In the genomic region with DNA sequence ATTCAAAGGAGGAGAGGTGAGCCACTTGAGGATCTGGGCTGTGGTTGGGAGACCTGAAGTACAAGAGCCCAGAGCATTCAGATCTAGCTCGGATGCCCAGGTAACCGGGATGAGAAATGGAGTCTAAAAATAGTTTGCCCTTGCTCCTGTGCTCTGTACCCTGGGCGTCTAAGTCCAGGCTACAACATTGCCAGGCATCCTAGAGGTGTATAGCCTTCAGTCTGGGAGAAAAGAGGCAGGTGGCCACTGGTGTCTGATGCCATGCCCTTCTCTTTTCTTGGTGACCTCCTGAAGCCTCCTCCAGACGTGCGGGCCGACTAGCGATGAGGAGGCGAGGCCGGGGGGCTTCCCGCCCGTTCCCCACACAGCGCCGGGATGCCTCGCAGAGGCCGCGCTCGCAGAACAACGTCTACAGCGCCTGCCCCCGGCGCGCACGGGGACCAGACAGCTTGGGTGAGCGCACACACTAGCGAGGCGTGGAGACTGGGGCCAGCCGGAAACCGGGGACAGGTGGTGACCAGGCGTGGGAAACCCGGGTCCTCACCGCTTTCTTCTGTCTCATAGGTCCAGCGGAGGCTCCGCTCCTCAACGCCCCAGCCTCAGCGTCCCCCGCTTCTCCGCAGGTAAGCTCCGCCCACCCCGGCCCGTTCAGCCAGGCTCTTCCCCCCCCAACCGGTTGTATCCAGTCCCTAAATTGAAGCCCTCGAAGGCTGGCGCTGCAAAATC, we compare ENCODE assay signal across 10 mouse cellular contexts. TPM values are rescaled to one million over a fixed set of nuclear protein-coding genes. Genes with fewer than 3 reads are reported as not detected.
DNase-seq lines count a peak whose midpoint lies in the region; ATAC-seq and TF ChIP-seq lines count a peak whose summit lies in the region.
"Had no signal": no experiment of that assay in that cellular context is flagged by ENCODE, and none has a peak within 500 bp of the region (broad histone marks: within the 10 kb centered on the region; RNA-seq: fewer than 3 reads in every experiment).

No protein-coding gene starts in this region.

- peak; percentile 12 for DNase-seq in gastrocnemius, postnatal 10 days
- DNase-seq in gastrocnemius, postnatal 25 days: no peak

- H3K4me2 ChIP-seq in embryonic facial prominence, embryonic 13.5 days: peak overlapping the region; percentile 92
- peak overlapping the region; percentile 56 for H3K4me2 ChIP-seq in liver, embryonic 16.5 days (ENCODE audit: low read depth, low read length)
- H3K4me2 ChIP-seq in neural tube, embryonic 14.5 days (ENCODE audit: low read depth, low read length): peak overlapping the region; percentile 62

- H3K36me3 ChIP-seq in ES-Bruce4 (ENCODE audit: control insufficient read depth, insufficient read depth, low read length, poor library complexity, severe bottlenecking): no peaks in the 10 kb centered on the region
- H3K36me3 ChIP-seq in embryonic facial prominence, embryonic 13.5 days: no peaks in the 10 kb centered on the region
- no peaks in the 10 kb centered on the region for H3K36me3 ChIP-seq in liver, embryonic 16.5 days (ENCODE audit: control insufficient read depth, insufficient read depth)
- no peaks in the 10 kb centered on the region for H3K36me3 ChIP-seq in neural tube, embryonic 14.5 days (ENCODE audit: control insufficient read depth, insufficient read depth, low read length)

- no peak overlapping the region for H3K27ac ChIP-seq in ES-Bruce4 (ENCODE audit: insufficient read depth, low read length)
- no peak overlapping the region for H3K27ac ChIP-seq in embryonic facial prominence, embryonic 13.5 days
- H3K27ac ChIP-seq in liver, embryonic 16.5 days (ENCODE audit: low read length): no peak overlapping the region
- H3K27ac ChIP-seq in neural tube, embryonic 14.5 days (ENCODE audit: low read depth, low read length): no peak overlapping the region

- H3K4me1 ChIP-seq in ES-Bruce4 (ENCODE audit: control insufficient read depth, insufficient read depth, low read length): no peaks in the 10 kb centered on the region
- H3K4me1 ChIP-seq in embryonic facial prominence, embryonic 13.5 days: peaks cover 8% of the 10 kb centered on the region; the same call in 1 of the 2 replicates
- H3K4me1 ChIP-seq in liver, embryonic 16.5 days (ENCODE audit: control insufficient read depth, low read depth, low read length): no peaks in the 10 kb centered on the region
- peaks cover 3% of the 10 kb centered on the region; the same call in 1 of the 2 replicates for H3K4me1 ChIP-seq in neural tube, embryonic 14.5 days (ENCODE audit: control insufficient read depth, insufficient read depth, low read length)

- no peak for TF ChIP-seq CTCF in ES-Bruce4 (IDR thresholded peaks at IDR 0.05; ENCODE audit: low read depth, low read length)

- no peak for TF ChIP-seq POLR2A in ES-Bruce4 (IDR thresholded peaks at IDR 0.05; ENCODE audit: insufficient read depth, low read length)

- 3% methylated on average over 41 of the region's 43 CpGs for WGBS in embryonic facial prominence, embryonic 13.5 days
- WGBS in liver, embryonic 16.5 days (ENCODE audit: insufficient replicate concordance): 2% methylated on average over 43 of the region's 43 CpGs
- 3% methylated on average over 43 of the region's 43 CpGs for WGBS in neural tube, embryonic 14.5 days

- H3K27me3 ChIP-seq in ES-Bruce4 (ENCODE audit: control insufficient read depth, insufficient read depth, low read length, poor library complexity, severe bottlenecking): peaks cover 5% of the 10 kb centered on the region
- H3K27me3 ChIP-seq in embryonic facial prominence, embryonic 13.5 days: peaks cover 31% of the 10 kb centered on the region
- H3K27me3 ChIP-seq in liver, embryonic 16.5 days (ENCODE audit: control insufficient read depth, insufficient read depth, low read depth, low read length): peaks cover 21% of the 10 kb centered on the region
- no peaks in the 10 kb centered on the region for H3K27me3 ChIP-seq in neural tube, embryonic 14.5 days (ENCODE audit: control insufficient read depth, insufficient read depth, low read length)
- H3K27me3 ChIP-seq: Patski had no signal

- no peak for TF ChIP-seq EP300 in ES-Bruce4 (IDR thresholded peaks at IDR 0.05; ENCODE audit: insufficient read depth, low read depth, low read length)

- ATAC-seq in embryonic facial prominence, embryonic 13.5 days (ENCODE audit: insufficient number of reproducible peaks, insufficient read depth, low FRiP score, low TSS enrichment, low read depth): peak; percentile 63; the same call in 1 of the 2 replicates
- ATAC-seq in inflammation-experienced regulatory T-cells, adult 6 months: peak; percentile 67
- no peak for ATAC-seq in liver, embryonic 16.5 days (ENCODE audit: low read depth)
- ATAC-seq in neural tube, embryonic 14.5 days (ENCODE audit: low read depth): peak; percentile 71; the same call in 1 of the 2 replicates
- ATAC-seq in monocyte, adult 5-6 weeks (replicated peaks; ENCODE audit: insufficient number of reproducible peaks, low FRiP score, low TSS enrichment, poor library complexity, severe bottlenecking): no peak
- ATAC-seq: Patski had no signal

- H3K9ac ChIP-seq in ES-Bruce4 (ENCODE audit: low read depth, poor library complexity, severe bottlenecking): peak overlapping the region; percentile 17; the same call in 1 of the 2 replicates
- peak overlapping the region; percentile 65 for H3K9ac ChIP-seq in embryonic facial prominence, embryonic 13.5 days
- H3K9ac ChIP-seq in liver, embryonic 16.5 days (ENCODE audit: low read depth, low read length): no peak overlapping the region
- H3K9ac ChIP-seq in neural tube, embryonic 14.5 days (replicated peaks; ENCODE audit: low read depth, low read length): peak overlapping the region; percentile 43

- no peaks in the 10 kb centered on the region for H3K9me3 ChIP-seq in ES-Bruce4 (replicated peaks; ENCODE audit: control insufficient read depth, insufficient read depth, low read length, poor library complexity, severe bottlenecking)
- H3K9me3 ChIP-seq in embryonic facial prominence, embryonic 13.5 days: no peaks in the 10 kb centered on the region
- no peaks in the 10 kb centered on the region for H3K9me3 ChIP-seq in liver, embryonic 16.5 days (replicated peaks; ENCODE audit: control insufficient read depth, low read length)
- H3K9me3 ChIP-seq in neural tube, embryonic 14.5 days (ENCODE audit: control insufficient read depth, low read length): no peaks in the 10 kb centered on the region

- peak overlapping the region; percentile 54 for H3K4me3 ChIP-seq in ES-Bruce4 (ENCODE audit: low read depth, low read length)
- peak overlapping the region; percentile 49 for H3K4me3 ChIP-seq in embryonic facial prominence, embryonic 13.5 days
- H3K4me3 ChIP-seq in liver, embryonic 16.5 days (ENCODE audit: low read depth, low read length): peak overlapping the region; percentile 38
- peak overlapping the region; percentile 36 for H3K4me3 ChIP-seq in neural tube, embryonic 14.5 days (ENCODE audit: low read depth, low read length)

RNA-seq across cellular contexts. Expression of gene Il24, which starts 9.2 kb away (rescaled TPM):
- not detected for total RNA-seq in gastrocnemius, postnatal 10 days (2021)
- total RNA-seq in gastrocnemius, postnatal 25 days (2021): not detected
- not detected in 2 replicates for polyA plus RNA-seq in ES-Bruce4 (2011; ENCODE audit: insufficient read depth, insufficient read length, low read depth, missing spikeins)
- polyA plus RNA-seq in embryonic facial prominence, embryonic 13.5 days (2015; fragmentation: Nextera tagmentation; extraction: Ambion mirVana): 0.18 TPM in 1 of 2 replicates, not detected in the other
- polyA plus RNA-seq in inflammation-experienced regulatory T-cells, adult 6 months (2017; shearing (Covaris generic)): not detected
- not detected in 2 replicates for polyA plus RNA-seq in liver, embryonic 16.5 days (2015; fragmentation: Nextera tagmentation; extraction: Ambion mirVana)
- polyA plus RNA-seq in neural tube, embryonic 14.5 days (2014; fragmentation: Nextera tagmentation; extraction: Ambion mirVana): not detected in 2 replicates
- total RNA-seq in monocyte, adult 5-6 weeks (2017): not detected in 3 replicates
- total RNA-seq: left cerebral cortex, postnatal 10 days had no signal

RNA-seq across cellular contexts. Expression of gene Fcmr, which starts 12.6 kb away (rescaled TPM):
- under 1 TPM in 1 of 2 experiments, not detected in 1; 0.38 TPM for total RNA-seq in gastrocnemius, postnatal 10 days (2021)
- not detected for total RNA-seq in gastrocnemius, postnatal 25 days (2021)
- not detected in 2 replicates for polyA plus RNA-seq in ES-Bruce4 (2011; ENCODE audit: insufficient read depth, insufficient read length, low read depth, missing spikeins)
- polyA plus RNA-seq in embryonic facial prominence, embryonic 13.5 days (2015; fragmentation: Nextera tagmentation; extraction: Ambion mirVana): not detected in 2 replicates
- polyA plus RNA-seq in inflammation-experienced regulatory T-cells, adult 6 months (2017; shearing (Covaris generic)): 1 to 10 TPM in 2 of 3 experiments, not detected in 1; 2.2 to 2.7 TPM
- polyA plus RNA-seq in liver, embryonic 16.5 days (2015; fragmentation: Nextera tagmentation; extraction: Ambion mirVana): not detected in 2 replicates
- polyA plus RNA-seq in neural tube, embryonic 14.5 days (2014; fragmentation: Nextera tagmentation; extraction: Ambion mirVana): 1.5 and 1.7 TPM in 2 replicates
- total RNA-seq in monocyte, adult 5-6 weeks (2017): 27.7 to 41.4 TPM (median 29.9 TPM) in 3 replicates
- polyA plus RNA-seq: Patski had no signal

RNA-seq across cellular contexts. Expression of gene Il20, which starts 33.2 kb away (rescaled TPM):
- total RNA-seq in gastrocnemius, postnatal 10 days (2021): not detected
- not detected for total RNA-seq in gastrocnemius, postnatal 25 days (2021)
- not detected in 2 replicates for polyA plus RNA-seq in ES-Bruce4 (2011; ENCODE audit: insufficient read depth, insufficient read length, low read depth, missing spikeins)
- not detected in 2 replicates for polyA plus RNA-seq in embryonic facial prominence, embryonic 13.5 days (2015; fragmentation: Nextera tagmentation; extraction: Ambion mirVana)
- not detected for polyA plus RNA-seq in inflammation-experienced regulatory T-cells, adult 6 months (2017; shearing (Covaris generic))
- polyA plus RNA-seq in liver, embryonic 16.5 days (2015; fragmentation: Nextera tagmentation; extraction: Ambion mirVana): not detected in 2 replicates
- polyA plus RNA-seq in neural tube, embryonic 14.5 days (2014; fragmentation: Nextera tagmentation; extraction: Ambion mirVana): not detected in 2 replicates
- not detected in 3 replicates for total RNA-seq in monocyte, adult 5-6 weeks (2017)
- total RNA-seq: left cerebral cortex, postnatal 10 days had no signal
- polyA plus RNA-seq: Patski had no signal

RNA-seq across cellular contexts. Expression of gene Pigr, which starts 51.6 kb away (rescaled TPM):
- total RNA-seq in gastrocnemius, postnatal 10 days (2021): not detected
- not detected for total RNA-seq in gastrocnemius, postnatal 25 days (2021)
- not detected in 2 replicates for polyA plus RNA-seq in ES-Bruce4 (2011; ENCODE audit: insufficient read depth, insufficient read length, low read depth, missing spikeins)
- 0.41 TPM in 1 of 2 replicates, not detected in the other for polyA plus RNA-seq in embryonic facial prominence, embryonic 13.5 days (2015; fragmentation: Nextera tagmentation; extraction: Ambion mirVana)
- polyA plus RNA-seq in inflammation-experienced regulatory T-cells, adult 6 months (2017; shearing (Covaris generic)): under 1 TPM in 1 of 3 experiments, not detected in 2; 0.19 TPM
- 0.48 and 0.50 TPM in 2 replicates for polyA plus RNA-seq in liver, embryonic 16.5 days (2015; fragmentation: Nextera tagmentation; extraction: Ambion mirVana)
- not detected in 2 replicates for polyA plus RNA-seq in neural tube, embryonic 14.5 days (2014; fragmentation: Nextera tagmentation; extraction: Ambion mirVana)
- 0.19 TPM in 1 of 3 replicates, not detected in the others for total RNA-seq in monocyte, adult 5-6 weeks (2017)
- polyA plus RNA-seq: Patski had no signal

Comparison
In these comparisons a context has a peak if more than half of its experiments do, and no peak if none do; other contexts are left out.
1. ATAC-seq: peak in embryonic facial prominence, embryonic 13.5 days (single experiment), inflammation-experienced regulatory T-cells, adult 6 months (single experiment) and neural tube, embryonic 14.5 days (single experiment); none in liver, embryonic 16.5 days (single experiment) and monocyte, adult 5-6 weeks (single experiment).
2. Peak in every context shown above with its lines, with median percentiles within 50 percentile points of each other: H3K4me3 ChIP-seq and H3K4me2 ChIP-seq.